Mouse (Mus musculus) A20 (cell line): ENCODE results near the gene Gm8279.
"Not testable (repeated sequence)": the region's sequence is repeated elsewhere in the genome, so short reads cannot be mapped to it uniquely, and the experiment has no call there.

ENCODE experiments used
- DNase-seq: peaks from one replicate; pipeline ENCODE4 v3.0.0-alpha.2; 2011; ENCODE audit warnings: low read depth, low spot score

Gm8279 gene

GRCm38 (mm10) chr14:5131219-5131618 lies at the start of gene Gm8279:
TSS of gene Gm8279 (plus strand) at chr14:5131519.
- DNase-seq: not testable (repeated sequence)

GRCm38 (mm10) chr14:5164235-5164634 lies 32.9 kb downstream of the Gm8279 start, which contains the start of gene Gm3317:
TSS of gene Gm3317 (plus strand) at chr14:5164535.
- DNase-seq: not testable (repeated sequence)

- DNase-seq: not testable (repeated sequence)
Observed at GRCm38 (mm10) chr14:5185493-5185892, 54.2 kb downstream of the Gm8279 start, which contains the start of gene Gm8271. TSS of gene Gm8271 (plus strand) at chr14:5185793.
